Mouse (Mus musculus): ENCODE results near the gene Papss2. TPM values are rescaled to one million over a fixed set of nuclear protein-coding genes. Genes with fewer than 3 reads are reported as not detected.

Papss2 gene
- polyA plus RNA-seq, 1 experiment, result 4.1 TPM

- Histone ChIP-seq H3K4me1 (ENCODE audit: control insufficient read depth, insufficient read depth, low read length) (no peaks in the 10 kb centered on the region), H3K36me3 (ENCODE audit: control insufficient read depth, insufficient read depth, low read length, poor library complexity, severe bottlenecking) (no peaks in the 10 kb centered on the region), H3K9ac (ENCODE audit: low read depth, poor library complexity, severe bottlenecking) (no peak overlapping the region), H3K27ac (ENCODE audit: insufficient read depth, low read length) (no peak overlapping the region), H3K4me3 (ENCODE audit: low read depth, low read length) (no peak overlapping the region), H3K27me3 (ENCODE audit: control insufficient read depth, insufficient read depth, low read length, poor library complexity, severe bottlenecking) (no peaks in the 10 kb centered on the region; the same call in 1 of the 2 replicates), H3K9me3 (replicated peaks; ENCODE audit: control insufficient read depth, insufficient read depth, low read length, poor library complexity, severe bottlenecking) (no peaks in the 10 kb centered on the region)
- TF ChIP-seq CTCF (IDR thresholded peaks at IDR 0.05; ENCODE audit: low read depth, low read length) (no peak), POLR2A (IDR thresholded peaks at IDR 0.05; ENCODE audit: insufficient read depth, low read length) (no peak), EP300 (IDR thresholded peaks at IDR 0.05; ENCODE audit: insufficient read depth, low read depth, low read length) (no peak)
These were observed 7.9 kb upstream of the Papss2 start for GRCm38 (mm10) chr19:32587727-32588126.

DNA sequence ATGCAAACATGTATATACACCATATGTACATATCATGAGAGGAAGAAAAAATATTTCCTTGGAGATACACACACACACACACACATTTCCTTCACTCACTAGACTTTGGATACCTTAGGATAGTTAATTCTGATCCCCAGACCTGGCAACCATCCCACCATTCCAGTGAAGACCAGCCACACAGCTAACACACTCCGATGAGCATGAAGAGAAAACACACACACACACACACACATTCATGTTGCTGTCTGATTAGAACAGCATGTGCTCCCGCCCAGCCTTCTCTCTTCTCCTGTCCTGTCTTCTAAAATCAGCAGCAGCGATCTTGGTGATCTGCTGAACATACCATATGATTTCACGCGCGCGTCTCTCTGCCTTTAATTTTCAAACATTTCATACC is 2.8 kb upstream of the Papss2 start:
- Histone ChIP-seq H3K9ac (ENCODE audit: low read depth, poor library complexity, severe bottlenecking) (no peak overlapping the region), H3K4me3 (ENCODE audit: low read depth, low read length) (no peak overlapping the region), H3K36me3 (ENCODE audit: control insufficient read depth, insufficient read depth, low read length, poor library complexity, severe bottlenecking) (no peaks in the 10 kb centered on the region), H3K27me3 (ENCODE audit: control insufficient read depth, insufficient read depth, low read length, poor library complexity, severe bottlenecking) (peaks cover 18% of the 10 kb centered on the region), H3K27ac (ENCODE audit: insufficient read depth, low read length) (no peak overlapping the region), H3K9me3 (replicated peaks; ENCODE audit: control insufficient read depth, insufficient read depth, low read length, poor library complexity, severe bottlenecking) (no peaks in the 10 kb centered on the region), H3K4me1 (ENCODE audit: control insufficient read depth, insufficient read depth, low read length) (no peaks in the 10 kb centered on the region)
- TF ChIP-seq EP300 (IDR thresholded peaks at IDR 0.05; ENCODE audit: insufficient read depth, low read depth, low read length) (no peak), POLR2A (IDR thresholded peaks at IDR 0.05; ENCODE audit: insufficient read depth, low read length) (no peak), CTCF (IDR thresholded peaks at IDR 0.05; ENCODE audit: low read depth, low read length) (no peak)

DNA sequence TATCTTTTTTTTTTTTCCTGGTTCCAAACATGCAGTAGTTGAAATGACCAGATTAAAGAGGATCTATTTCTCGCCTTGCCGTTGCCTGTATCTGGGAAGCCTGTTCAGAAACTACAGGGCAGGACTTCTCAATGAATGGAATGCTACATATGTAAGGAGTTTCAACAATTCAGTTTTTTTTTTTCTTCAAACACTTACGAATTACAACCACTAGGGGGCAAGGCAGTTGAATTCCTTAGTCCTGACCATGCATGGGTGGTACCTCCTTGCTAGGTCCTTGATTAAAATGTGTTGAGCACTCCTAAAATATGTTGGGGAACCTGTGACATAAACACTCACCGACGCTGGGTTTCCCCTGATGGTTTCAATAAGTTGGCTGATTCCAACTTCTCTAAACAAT is 1.7 kb upstream of the Papss2 start:
- TF ChIP-seq CTCF (IDR thresholded peaks at IDR 0.05; ENCODE audit: low read depth, low read length) (no peak), EP300 (IDR thresholded peaks at IDR 0.05; ENCODE audit: insufficient read depth, low read depth, low read length) (no peak), POLR2A (IDR thresholded peaks at IDR 0.05; ENCODE audit: insufficient read depth, low read length) (no peak)
- Histone ChIP-seq H3K27me3 (ENCODE audit: control insufficient read depth, insufficient read depth, low read length, poor library complexity, severe bottlenecking) (peaks cover 18% of the 10 kb centered on the region), H3K9ac (ENCODE audit: low read depth, poor library complexity, severe bottlenecking) (no peak overlapping the region), H3K9me3 (replicated peaks; ENCODE audit: control insufficient read depth, insufficient read depth, low read length, poor library complexity, severe bottlenecking) (no peaks in the 10 kb centered on the region), H3K27ac (ENCODE audit: insufficient read depth, low read length) (no peak overlapping the region), H3K4me1 (ENCODE audit: control insufficient read depth, insufficient read depth, low read length) (no peaks in the 10 kb centered on the region), H3K36me3 (ENCODE audit: control insufficient read depth, insufficient read depth, low read length, poor library complexity, severe bottlenecking) (no peaks in the 10 kb centered on the region), H3K4me3 (ENCODE audit: low read depth, low read length) (no peak overlapping the region)

DNA sequence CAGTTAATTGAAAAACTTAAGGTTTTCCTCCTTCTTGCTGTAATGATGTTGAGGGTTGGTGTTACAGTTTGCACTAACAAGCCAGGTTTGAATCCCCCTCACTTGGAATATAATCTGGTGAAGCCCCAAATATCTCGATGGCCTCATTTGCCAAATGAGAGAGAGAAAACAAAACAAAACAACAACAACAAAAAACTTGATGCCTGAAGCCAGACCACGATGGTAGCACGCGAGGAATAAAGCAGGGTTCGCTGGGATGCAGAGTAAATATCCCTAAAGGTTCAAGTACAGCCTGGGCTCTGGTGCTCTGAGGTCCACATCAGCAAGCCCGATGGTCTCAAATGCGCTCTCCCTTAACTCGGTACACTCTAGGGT is 472 bp upstream of the Papss2 start:
- Histone ChIP-seq H3K27me3 (ENCODE audit: control insufficient read depth, insufficient read depth, low read length, poor library complexity, severe bottlenecking) (peaks cover 18% of the 10 kb centered on the region), H3K9ac (ENCODE audit: low read depth, poor library complexity, severe bottlenecking) (peak overlapping the region; percentile 75), H3K27ac (ENCODE audit: insufficient read depth, low read length) (no peak overlapping the region), H3K36me3 (ENCODE audit: control insufficient read depth, insufficient read depth, low read length, poor library complexity, severe bottlenecking) (no peaks in the 10 kb centered on the region), H3K9me3 (replicated peaks; ENCODE audit: control insufficient read depth, insufficient read depth, low read length, poor library complexity, severe bottlenecking) (no peaks in the 10 kb centered on the region), H3K4me1 (ENCODE audit: control insufficient read depth, insufficient read depth, low read length) (no peaks in the 10 kb centered on the region), H3K4me3 (ENCODE audit: low read depth, low read length) (peak overlapping the region; percentile 83)
- no peak for TF ChIP-seq POLR2A (IDR thresholded peaks at IDR 0.05; ENCODE audit: insufficient read depth, low read length)
- TF ChIP-seq CTCF (IDR thresholded peaks at IDR 0.05; ENCODE audit: low read depth, low read length), result no peak
- TF ChIP-seq EP300 (IDR thresholded peaks at IDR 0.05; ENCODE audit: insufficient read depth, low read depth, low read length), result no peak

DNA sequence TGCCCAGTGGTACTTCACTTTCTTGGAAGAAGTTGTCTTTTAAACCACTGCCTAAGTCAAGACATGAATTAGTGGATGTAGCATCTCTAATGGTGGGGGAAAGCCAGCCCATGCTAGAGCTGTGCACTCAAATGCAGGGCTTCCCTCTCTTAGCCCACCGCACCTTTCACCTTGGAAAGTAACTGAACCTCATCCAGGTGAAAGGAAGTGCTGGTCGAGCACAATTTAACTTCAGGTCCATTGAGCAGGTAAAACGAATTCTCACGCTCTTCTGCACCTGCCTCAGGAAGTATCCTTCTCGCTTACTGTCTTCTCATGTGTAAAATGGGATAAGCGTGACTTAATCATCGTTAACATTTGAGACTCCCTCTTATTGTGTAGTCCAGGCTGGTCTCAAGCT is 3.4 kb downstream of the Papss2 start:
- Histone ChIP-seq H3K4me3 (ENCODE audit: low read depth, low read length) (no peak overlapping the region), H3K36me3 (ENCODE audit: control insufficient read depth, insufficient read depth, low read length, poor library complexity, severe bottlenecking) (no peaks in the 10 kb centered on the region), H3K27me3 (ENCODE audit: control insufficient read depth, insufficient read depth, low read length, poor library complexity, severe bottlenecking) (peaks cover 18% of the 10 kb centered on the region), H3K27ac (ENCODE audit: insufficient read depth, low read length) (no peak overlapping the region), H3K9me3 (replicated peaks; ENCODE audit: control insufficient read depth, insufficient read depth, low read length, poor library complexity, severe bottlenecking) (no peaks in the 10 kb centered on the region), H3K9ac (ENCODE audit: low read depth, poor library complexity, severe bottlenecking) (no peak overlapping the region), H3K4me1 (ENCODE audit: control insufficient read depth, insufficient read depth, low read length) (no peaks in the 10 kb centered on the region)
- TF ChIP-seq CTCF (IDR thresholded peaks at IDR 0.05; ENCODE audit: low read depth, low read length) (no peak), POLR2A (IDR thresholded peaks at IDR 0.05; ENCODE audit: insufficient read depth, low read length) (no peak), EP300 (IDR thresholded peaks at IDR 0.05; ENCODE audit: insufficient read depth, low read depth, low read length) (no peak)

DNA sequence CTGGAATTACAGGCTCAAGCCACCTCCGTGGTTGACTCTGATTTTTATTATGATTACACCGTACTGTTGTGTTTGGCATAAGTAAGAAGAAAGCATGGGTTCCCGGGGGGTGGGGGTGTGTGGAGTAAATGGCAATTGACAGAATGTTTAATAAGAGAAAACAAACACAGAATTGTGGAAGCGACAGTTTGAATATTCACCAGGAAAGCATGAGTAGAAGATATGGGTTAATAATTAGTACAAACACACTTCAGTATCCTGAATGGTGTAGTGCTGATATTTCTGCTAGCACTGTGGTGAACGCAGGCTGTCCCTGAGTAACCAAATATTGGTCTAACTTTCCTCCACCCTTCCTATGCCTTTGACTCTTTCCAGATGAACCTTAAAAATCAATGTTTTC is 3.8 kb downstream of the Papss2 start:
- no peaks in the 10 kb centered on the region for H3K36me3 ChIP-seq (ENCODE audit: control insufficient read depth, insufficient read depth, low read length, poor library complexity, severe bottlenecking)
- H3K4me3 ChIP-seq (ENCODE audit: low read depth, low read length), result no peak overlapping the region
- no peak overlapping the region for H3K27ac ChIP-seq (ENCODE audit: insufficient read depth, low read length)
- TF ChIP-seq POLR2A (IDR thresholded peaks at IDR 0.05; ENCODE audit: insufficient read depth, low read length), result no peak
- no peak for TF ChIP-seq EP300 (IDR thresholded peaks at IDR 0.05; ENCODE audit: insufficient read depth, low read depth, low read length)
- no peak for TF ChIP-seq CTCF (IDR thresholded peaks at IDR 0.05; ENCODE audit: low read depth, low read length)
- no peak overlapping the region for H3K9ac ChIP-seq (ENCODE audit: low read depth, poor library complexity, severe bottlenecking)
- no peaks in the 10 kb centered on the region for H3K4me1 ChIP-seq (ENCODE audit: control insufficient read depth, insufficient read depth, low read length)
- peaks cover 15% of the 10 kb centered on the region for H3K27me3 ChIP-seq (ENCODE audit: control insufficient read depth, insufficient read depth, low read length, poor library complexity, severe bottlenecking)
- no peaks in the 10 kb centered on the region for H3K9me3 ChIP-seq (replicated peaks; ENCODE audit: control insufficient read depth, insufficient read depth, low read length, poor library complexity, severe bottlenecking)

Data from ES-Bruce4 (cell line).